Mouse (Mus musculus): ENCODE results near the gene Ints4. TPM values are rescaled to one million over a fixed set of nuclear protein-coding genes. Genes with fewer than 3 reads are reported as not detected.

The Ints4 gene
- polyA plus RNA-seq, 1 experiment from 2014 or later: 39.2 TPM

- 83% methylated on average over 5 of the region's 5 CpGs for WGBS
- H3K27me3 ChIP-seq (replicated peaks): 0 out of 2 replicates have a peak, but pooled peaks cover 4% of the 10 kb centered on the region
- no peaks in the 10 kb centered on the region for H3K9me3 ChIP-seq (replicated peaks)
- no peak overlapping the region for H3K27ac ChIP-seq (replicated peaks)
- ATAC-seq (ENCODE audit: low FRiP score): no peak
- H3K36me3 ChIP-seq: no peaks in the 10 kb centered on the region
- H3K4me1 ChIP-seq: no peaks in the 10 kb centered on the region
- H3K9ac ChIP-seq (replicated peaks): no peak overlapping the region; the same call in 1 of the 2 replicates
- no peak overlapping the region for H3K4me3 ChIP-seq (replicated peaks)
- H3K4me2 ChIP-seq: no peak overlapping the region
Observed at GRCm38 (mm10) chr7:97473001-97473400, 7.8 kb upstream of the Ints4 start.

GRCm38 (mm10) chr7:97479349-97479748, 1.4 kb upstream of the Ints4 start:
- no peak overlapping the region for H3K9ac ChIP-seq (replicated peaks)
- H3K4me1 ChIP-seq: peaks cover 26% of the 10 kb centered on the region
- no peak overlapping the region for H3K4me3 ChIP-seq (replicated peaks)
- 0 out of 2 replicates have a peak, but pooled peaks cover 4% of the 10 kb centered on the region for H3K27me3 ChIP-seq (replicated peaks)
- H3K36me3 ChIP-seq: no peaks in the 10 kb centered on the region
- no peak overlapping the region for H3K27ac ChIP-seq (replicated peaks)
- ATAC-seq (ENCODE audit: low FRiP score): no peak
- no peaks in the 10 kb centered on the region for H3K9me3 ChIP-seq (replicated peaks)
- 65% methylated on average over 3 of the region's 3 CpGs for WGBS
- no peak overlapping the region for H3K4me2 ChIP-seq

- no peak overlapping the region for H3K27ac ChIP-seq (replicated peaks)
- H3K36me3 ChIP-seq: peaks cover 8% of the 10 kb centered on the region
- WGBS: 26% methylated on average over 3 of the region's 3 CpGs
- 0 out of 2 replicates have a peak, but pooled peaks cover 4% of the 10 kb centered on the region for H3K27me3 ChIP-seq (replicated peaks)
- H3K9ac ChIP-seq (replicated peaks): no peak overlapping the region
- no peaks in the 10 kb centered on the region for H3K9me3 ChIP-seq (replicated peaks)
- no peak for ATAC-seq (ENCODE audit: low FRiP score)
- peak overlapping the region; percentile 84 for H3K4me3 ChIP-seq (replicated peaks)
- H3K4me2 ChIP-seq: peak overlapping the region; percentile 82
- peaks cover 26% of the 10 kb centered on the region for H3K4me1 ChIP-seq
Observed at GRCm38 (mm10) chr7:97480290-97480689, 466 bp upstream of the Ints4 start.

- no peak for ATAC-seq (ENCODE audit: low FRiP score)
Observed at GRCm38 (mm10) chr7:97483378-97483777, 2.6 kb downstream of the Ints4 start.

GRCm38 (mm10) chr7:97491157-97491556, 10.4 kb downstream of the Ints4 start:
- Histone ChIP-seq H3K4me2 (no peak overlapping the region), H3K4me3 (replicated peaks) (no peak overlapping the region), H3K27me3 (replicated peaks) (no peaks in the 10 kb centered on the region), H3K36me3 (peaks cover 57% of the 10 kb centered on the region), H3K9ac (replicated peaks) (no peak overlapping the region), H3K27ac (replicated peaks) (no peak overlapping the region), H3K4me1 (no peaks in the 10 kb centered on the region), H3K9me3 (replicated peaks) (no peaks in the 10 kb centered on the region)
- 74% methylated on average over 3 of the region's 3 CpGs for WGBS
- ATAC-seq (ENCODE audit: low FRiP score): no peak

More at GRCm38 (mm10) chr7:97483378-97483777, 2.6 kb downstream of the Ints4 start:
- Histone ChIP-seq H3K36me3 (peaks cover 34% of the 10 kb centered on the region), H3K4me3 (replicated peaks) (no peak overlapping the region), H3K9me3 (replicated peaks) (no peaks in the 10 kb centered on the region), H3K4me1 (peaks cover 26% of the 10 kb centered on the region), H3K27me3 (replicated peaks) (no peaks in the 10 kb centered on the region), H3K4me2 (no peak overlapping the region), H3K27ac (replicated peaks) (no peak overlapping the region), H3K9ac (replicated peaks) (no peak overlapping the region)
- WGBS: 78% methylated on average over 2 of the region's 2 CpGs

- Histone ChIP-seq H3K9me3 (replicated peaks) (no peaks in the 10 kb centered on the region), H3K27me3 (replicated peaks) (no peaks in the 10 kb centered on the region), H3K4me1 (no peaks in the 10 kb centered on the region), H3K36me3 (peaks cover 46% of the 10 kb centered on the region), H3K4me2 (no peak overlapping the region), H3K4me3 (replicated peaks) (no peak overlapping the region), H3K9ac (replicated peaks) (no peak overlapping the region), H3K27ac (replicated peaks) (no peak overlapping the region)
- 90% methylated on average over 4 of the region's 4 CpGs for WGBS
- no peak for ATAC-seq (ENCODE audit: low FRiP score)
Observed at GRCm38 (mm10) chr7:97492420-97492819, 11.7 kb downstream of the Ints4 start.

- Histone ChIP-seq H3K9ac (replicated peaks) (no peak overlapping the region), H3K27ac (replicated peaks) (no peak overlapping the region), H3K27me3 (replicated peaks) (no peaks in the 10 kb centered on the region), H3K4me2 (no peak overlapping the region), H3K9me3 (replicated peaks) (no peaks in the 10 kb centered on the region), H3K4me1 (no peaks in the 10 kb centered on the region), H3K4me3 (replicated peaks) (no peak overlapping the region), H3K36me3 (peaks cover 37% of the 10 kb centered on the region)
- no peak for ATAC-seq (ENCODE audit: low FRiP score)
Observed at GRCm38 (mm10) chr7:97495052-97495451, 14.3 kb downstream of the Ints4 start.

- Histone ChIP-seq H3K4me3 (replicated peaks) (no peak overlapping the region), H3K9me3 (replicated peaks) (no peaks in the 10 kb centered on the region), H3K4me1 (no peaks in the 10 kb centered on the region), H3K27ac (replicated peaks) (no peak overlapping the region), H3K4me2 (no peak overlapping the region), H3K36me3 (peaks cover 22% of the 10 kb centered on the region), H3K27me3 (replicated peaks) (no peaks in the 10 kb centered on the region), H3K9ac (replicated peaks) (no peak overlapping the region)
- ATAC-seq (ENCODE audit: low FRiP score): no peak; the same call in 1 of the 2 replicates
- 80% methylated on average over 5 of the region's 5 CpGs for WGBS
Observed at GRCm38 (mm10) chr7:97500555-97501209, 19.9 kb downstream of the Ints4 start.

GRCm38 (mm10) chr7:97514786-97515185, 34.0 kb downstream of the Ints4 start:
- no peak overlapping the region for H3K4me3 ChIP-seq (replicated peaks)
- WGBS: 86% methylated on average over 1 of the region's 1 CpGs
- no peak for ATAC-seq (ENCODE audit: low FRiP score)
- no peak overlapping the region for H3K4me2 ChIP-seq
- H3K27ac ChIP-seq (replicated peaks): no peak overlapping the region
- no peaks in the 10 kb centered on the region for H3K4me1 ChIP-seq
- no peaks in the 10 kb centered on the region for H3K9me3 ChIP-seq (replicated peaks)
- peaks cover 78% of the 10 kb centered on the region for H3K36me3 ChIP-seq
- no peak overlapping the region for H3K9ac ChIP-seq (replicated peaks)
- no peaks in the 10 kb centered on the region for H3K27me3 ChIP-seq (replicated peaks)

- WGBS: 72% methylated on average over 2 of the region's 2 CpGs
- Histone ChIP-seq H3K36me3 (peaks cover 60% of the 10 kb centered on the region), H3K27ac (replicated peaks) (no peak overlapping the region), H3K4me2 (no peak overlapping the region), H3K4me1 (no peaks in the 10 kb centered on the region), H3K4me3 (replicated peaks) (no peak overlapping the region), H3K27me3 (replicated peaks) (no peaks in the 10 kb centered on the region), H3K9ac (replicated peaks) (no peak overlapping the region), H3K9me3 (replicated peaks) (no peaks in the 10 kb centered on the region)
- no peak for ATAC-seq (ENCODE audit: low FRiP score)
Observed at GRCm38 (mm10) chr7:97519935-97520334, 39.2 kb downstream of the Ints4 start.

GRCm38 (mm10) chr7:97535531-97535930, 54.8 kb downstream of the Ints4 start:
- no peak overlapping the region for H3K4me2 ChIP-seq
- ATAC-seq (ENCODE audit: low FRiP score): no peak
- no peak overlapping the region for H3K4me3 ChIP-seq (replicated peaks)
- H3K27me3 ChIP-seq (replicated peaks): no peaks in the 10 kb centered on the region
- H3K9me3 ChIP-seq (replicated peaks): no peaks in the 10 kb centered on the region
- H3K27ac ChIP-seq (replicated peaks): no peak overlapping the region
- H3K4me1 ChIP-seq: no peaks in the 10 kb centered on the region
- peaks cover 82% of the 10 kb centered on the region for H3K36me3 ChIP-seq
- H3K9ac ChIP-seq (replicated peaks): no peak overlapping the region
- 81% methylated on average over 5 of the region's 5 CpGs for WGBS

- H3K36me3 ChIP-seq: peaks cover 85% of the 10 kb centered on the region
- WGBS: 93% methylated on average over 5 of the region's 5 CpGs
Observed at GRCm38 (mm10) chr7:97536571-97536970, 55.8 kb downstream of the Ints4 start.

More at GRCm38 (mm10) chr7:97536571-97536970, 55.8 kb downstream of the Ints4 start:
- Histone ChIP-seq H3K4me3 (replicated peaks) (no peak overlapping the region), H3K4me2 (no peak overlapping the region), H3K9me3 (replicated peaks) (no peaks in the 10 kb centered on the region), H3K27me3 (replicated peaks) (no peaks in the 10 kb centered on the region), H3K4me1 (no peaks in the 10 kb centered on the region), H3K27ac (replicated peaks) (no peak overlapping the region), H3K9ac (replicated peaks) (no peak overlapping the region)
- no peak for ATAC-seq (ENCODE audit: low FRiP score)
